Mouse (Mus musculus): ENCODE data around the gene Myo9a. TPM values are rescaled to one million over a fixed set of nuclear protein-coding genes. Genes with fewer than 3 reads are reported as not detected.
"Not testable (repeated sequence)": the region's sequence is repeated elsewhere in the genome, so short reads cannot be mapped to it uniquely, and the experiment has no call there.

Gene Myo9a
- polyA plus RNA-seq, 1 experiment from 2014 or later = 12.3 TPM

DNA sequence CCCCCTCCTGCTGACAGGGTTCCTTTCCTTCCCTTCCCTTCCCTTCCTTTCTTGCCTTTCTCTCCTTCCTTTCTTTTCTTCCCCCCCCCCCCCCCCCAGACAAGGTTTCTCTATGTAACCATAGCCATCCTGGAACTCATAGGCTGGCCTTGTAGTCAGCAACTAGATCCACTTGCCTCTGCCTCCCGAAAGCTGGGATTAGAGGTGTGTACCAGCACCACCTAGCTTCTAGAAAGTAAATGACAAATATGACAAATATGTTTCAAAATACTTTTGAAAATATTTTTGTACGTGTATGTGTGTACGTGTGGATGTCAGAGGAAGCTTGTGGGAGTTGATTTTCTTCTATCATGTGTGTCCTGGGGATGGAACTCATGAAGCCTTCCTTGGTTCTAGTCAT lies 9.8 kb downstream of the Myo9a start:
- H3K27ac ChIP-seq = no peak overlapping the region
- no peaks in the 10 kb centered on the region for H3K27me3 ChIP-seq (ENCODE audit: low read depth, poor library complexity, severe bottlenecking)
- 89% methylated on average over 3 of the region's 3 CpGs for WGBS
- H3K36me3 ChIP-seq = no peaks in the 10 kb centered on the region
- no peaks in the 10 kb centered on the region for H3K4me1 ChIP-seq
- no peak for DNase-seq (ENCODE audit: low spot score)
- no peaks in the 10 kb centered on the region for H3K9me3 ChIP-seq (replicated peaks)
- no peak overlapping the region for H3K4me3 ChIP-seq

DNA sequence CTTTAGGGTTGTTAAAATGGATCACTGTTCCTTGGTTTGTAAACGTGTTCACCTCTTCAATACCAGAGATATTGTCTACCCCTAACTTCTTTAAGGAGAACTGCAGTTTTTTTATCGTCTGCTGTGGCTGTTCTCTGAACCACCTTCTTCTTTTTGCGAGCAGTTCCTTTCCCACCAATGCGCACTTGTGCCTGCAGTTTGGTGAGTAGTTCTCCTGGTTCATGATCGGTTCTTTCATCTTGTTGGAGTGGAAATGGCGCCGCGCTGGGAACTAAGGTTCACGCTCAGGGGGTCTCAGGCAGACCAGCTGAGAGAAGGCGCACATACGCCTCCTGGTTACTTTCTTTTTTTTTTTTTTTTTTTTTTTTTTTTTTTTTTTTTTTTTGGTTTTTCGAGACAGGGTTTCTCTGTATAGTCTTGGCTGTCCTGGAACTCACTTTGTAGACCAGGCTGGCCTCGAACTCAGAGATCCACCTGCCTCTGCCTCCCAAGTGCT lies 16.3 kb downstream of the Myo9a start:
- H3K4me1 ChIP-seq; H3K9me3 ChIP-seq (replicated peaks); H3K27me3 ChIP-seq (ENCODE audit: low read depth, poor library complexity, severe bottlenecking); H3K36me3 ChIP-seq; DNase-seq (ENCODE audit: low spot score); H3K27ac ChIP-seq; H3K4me3 ChIP-seq: not testable (repeated sequence)
- WGBS = 91% methylated on average over 12 of the region's 13 CpGs

DNA sequence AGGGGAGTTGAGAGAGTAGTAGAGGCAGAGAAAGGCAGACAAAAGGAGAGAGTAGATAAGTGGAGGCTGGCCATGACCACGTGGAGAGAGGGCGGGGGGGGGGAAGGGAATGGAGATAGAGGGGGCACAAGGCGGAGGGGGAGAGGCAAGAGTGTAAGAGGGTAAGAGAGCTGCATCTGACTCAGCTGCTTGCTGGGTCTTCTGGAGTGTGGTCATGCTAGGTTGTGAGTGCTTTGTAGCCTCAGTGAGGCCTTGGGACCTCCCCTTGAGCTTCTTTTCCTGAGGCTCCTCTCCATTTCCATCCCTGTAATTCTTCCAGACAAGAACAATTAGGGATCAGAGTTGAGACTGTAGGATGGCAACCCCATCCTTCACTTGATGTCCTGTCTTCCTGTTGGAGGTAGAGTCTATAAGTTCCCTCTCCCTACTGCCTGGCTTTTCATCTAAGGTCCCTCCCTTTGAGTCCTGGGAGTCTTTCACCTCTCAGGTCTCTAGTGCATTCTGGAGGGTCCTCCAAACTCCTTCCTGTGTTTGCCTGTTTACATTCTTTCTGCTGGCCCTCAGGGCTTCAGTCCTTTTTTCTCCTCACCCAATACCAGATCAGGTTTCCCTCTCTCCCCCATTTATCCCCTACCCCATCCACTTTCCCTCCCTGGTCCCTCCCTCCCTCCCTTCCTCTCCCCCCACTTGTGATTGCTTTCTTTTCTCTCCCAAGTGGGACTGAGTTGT lies 55.5 kb downstream of the Myo9a start:
- H3K9me3 ChIP-seq (replicated peaks); H3K4me1 ChIP-seq; DNase-seq (ENCODE audit: low spot score); H3K27me3 ChIP-seq (ENCODE audit: low read depth, poor library complexity, severe bottlenecking); H3K4me3 ChIP-seq; H3K27ac ChIP-seq: not testable (repeated sequence)
- peaks cover 16% of the 10 kb centered on the region for H3K36me3 ChIP-seq
- WGBS = 76% methylated on average over 3 of the region's 3 CpGs

DNA sequence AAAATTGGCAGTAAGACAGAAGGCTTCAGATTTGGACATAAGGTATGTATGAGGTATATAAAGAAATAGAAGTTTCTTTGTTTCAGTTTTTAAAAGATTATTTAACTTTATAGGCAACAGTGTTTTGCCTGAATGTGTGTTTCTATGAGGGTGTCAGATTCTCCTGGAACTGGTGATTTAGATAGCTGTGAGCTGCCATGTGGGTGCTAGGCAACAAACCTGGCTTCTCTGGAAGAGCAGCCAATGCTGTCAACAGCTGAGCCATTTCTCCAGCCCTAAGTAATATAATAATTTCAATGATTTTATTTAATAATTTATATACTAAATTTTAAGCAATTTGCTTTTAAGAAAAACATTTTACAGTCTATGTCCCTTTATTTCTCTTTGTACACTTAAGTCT lies 133.9 kb downstream of the Myo9a start:
- no peak for DNase-seq (ENCODE audit: low spot score)
- Histone ChIP-seq H3K9me3 (replicated peaks) (no peaks in the 10 kb centered on the region), H3K4me1 (no peaks in the 10 kb centered on the region), H3K27ac (no peak overlapping the region), H3K36me3 (peaks cover 6% of the 10 kb centered on the region; the same call in 1 of the 2 replicates), H3K4me3 (no peak overlapping the region), H3K27me3 (ENCODE audit: low read depth, poor library complexity, severe bottlenecking) (no peaks in the 10 kb centered on the region)

DNA sequence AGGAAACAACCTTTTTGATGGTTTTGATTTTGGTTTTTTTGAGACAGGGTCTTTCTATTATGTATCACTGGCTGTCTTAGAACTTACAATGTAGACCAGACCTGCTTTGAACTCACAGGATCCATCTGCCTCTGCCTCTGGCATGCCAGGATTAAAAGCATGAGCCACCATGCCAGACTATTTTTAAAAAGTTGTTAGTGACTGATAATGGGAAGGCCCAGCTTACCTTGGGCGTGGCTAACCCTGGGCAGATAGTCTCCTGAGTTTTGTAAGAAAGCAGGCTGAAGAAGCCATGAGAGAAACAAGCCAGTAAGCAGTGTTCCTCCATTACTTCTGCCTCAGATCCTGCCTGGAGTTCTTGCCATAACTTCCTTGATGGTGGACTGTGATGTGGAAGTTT lies 152.7 kb downstream of the Myo9a start:
- Histone ChIP-seq H3K9me3 (replicated peaks) (no peaks in the 10 kb centered on the region), H3K4me1 (no peaks in the 10 kb centered on the region), H3K27ac (no peak overlapping the region), H3K27me3 (ENCODE audit: low read depth, poor library complexity, severe bottlenecking) (no peaks in the 10 kb centered on the region), H3K4me3 (no peak overlapping the region), H3K36me3 (peaks cover 17% of the 10 kb centered on the region)
- DNase-seq (ENCODE audit: low spot score) = no peak
- WGBS = 91% methylated on average over 1 of the region's 1 CpGs

DNA sequence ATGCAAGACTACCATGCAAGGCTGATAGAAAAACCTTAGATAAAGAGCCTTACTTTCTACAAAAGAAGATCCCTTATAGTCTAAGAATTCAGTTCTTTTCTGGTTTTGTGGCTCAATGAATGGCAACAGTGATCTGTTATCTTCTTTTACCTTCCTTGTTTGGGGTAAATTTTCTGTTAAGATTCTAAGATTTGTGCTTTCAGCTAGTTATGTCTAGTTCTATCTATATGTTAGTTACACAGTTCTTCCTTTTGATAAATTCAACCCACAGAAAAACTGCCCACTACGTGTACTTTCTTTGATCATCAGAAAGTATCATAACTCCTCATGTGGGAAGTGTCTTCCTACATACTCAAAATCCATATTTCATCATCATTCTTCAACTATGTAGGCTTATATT lies 164.1 kb downstream of the Myo9a start:
- WGBS = 100% methylated on average over 1 of the region's 1 CpGs
- no peak overlapping the region for H3K27ac ChIP-seq

DNA sequence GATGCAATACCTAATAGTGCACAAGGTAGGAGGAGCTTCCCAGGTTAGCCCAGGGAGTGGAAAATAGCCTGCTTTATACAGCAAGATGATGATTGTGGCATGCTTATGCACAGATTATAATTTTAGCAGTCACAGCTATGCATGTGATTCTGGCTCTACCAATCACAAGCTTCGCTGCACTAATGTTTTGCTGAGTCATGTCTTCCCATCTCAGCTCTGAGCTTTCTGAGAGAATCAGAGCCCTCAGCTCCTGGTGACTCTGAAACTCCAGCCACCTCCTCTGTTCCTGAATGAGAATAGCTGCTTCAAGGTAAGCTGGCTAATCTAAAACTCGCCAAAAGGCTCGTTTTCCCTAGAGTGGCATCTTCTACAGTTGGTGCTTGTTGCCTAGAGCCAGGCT lies 179.6 kb downstream of the Myo9a start:
- H3K9me3 ChIP-seq (replicated peaks) = no peaks in the 10 kb centered on the region
- no peak overlapping the region for H3K27ac ChIP-seq
- DNase-seq (ENCODE audit: low spot score) = no peak
- H3K36me3 ChIP-seq = peaks cover 10% of the 10 kb centered on the region; the same call in 1 of the 2 replicates
- H3K4me3 ChIP-seq = no peak overlapping the region
- no peaks in the 10 kb centered on the region for H3K4me1 ChIP-seq
- WGBS = 75% methylated on average over 3 of the region's 3 CpGs
- H3K27me3 ChIP-seq (ENCODE audit: low read depth, poor library complexity, severe bottlenecking) = no peaks in the 10 kb centered on the region

More for the DNA sequence above, 164.1 kb downstream of the Myo9a start:
- H3K4me1 ChIP-seq = no peaks in the 10 kb centered on the region
- H3K36me3 ChIP-seq = peaks cover 12% of the 10 kb centered on the region
- H3K27me3 ChIP-seq (ENCODE audit: low read depth, poor library complexity, severe bottlenecking) = no peaks in the 10 kb centered on the region
- H3K9me3 ChIP-seq (replicated peaks) = no peaks in the 10 kb centered on the region
- H3K4me3 ChIP-seq = no peak overlapping the region
- no peak for DNase-seq (ENCODE audit: low spot score)

DNA sequence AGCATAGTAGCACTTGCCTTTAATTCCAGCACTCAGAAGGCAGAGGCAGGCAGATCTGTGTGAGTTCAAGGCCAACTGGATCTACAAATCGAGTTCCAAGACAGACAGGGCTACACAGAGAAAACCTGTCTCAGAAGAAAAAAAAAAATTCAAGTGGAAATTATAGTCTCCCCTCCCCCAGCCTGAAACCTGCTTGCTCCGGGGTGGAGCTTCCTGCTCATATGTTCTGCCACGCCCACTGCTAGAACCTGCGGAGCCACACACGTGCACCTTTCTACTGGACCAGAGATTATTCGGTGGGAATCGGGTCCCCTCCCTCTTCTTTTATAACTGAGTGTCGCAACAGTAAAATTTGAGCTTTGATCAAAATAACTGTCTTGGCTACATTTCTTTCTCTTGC lies 185.2 kb downstream of the Myo9a start:
- not testable (repeated sequence) for H3K27ac ChIP-seq; DNase-seq (ENCODE audit: low spot score); H3K4me3 ChIP-seq; H3K36me3 ChIP-seq; H3K9me3 ChIP-seq (replicated peaks); H3K27me3 ChIP-seq (ENCODE audit: low read depth, poor library complexity, severe bottlenecking)
- 87% methylated on average over 8 of the region's 8 CpGs for WGBS
- peaks cover 22% of the 10 kb centered on the region for H3K4me1 ChIP-seq

DNA sequence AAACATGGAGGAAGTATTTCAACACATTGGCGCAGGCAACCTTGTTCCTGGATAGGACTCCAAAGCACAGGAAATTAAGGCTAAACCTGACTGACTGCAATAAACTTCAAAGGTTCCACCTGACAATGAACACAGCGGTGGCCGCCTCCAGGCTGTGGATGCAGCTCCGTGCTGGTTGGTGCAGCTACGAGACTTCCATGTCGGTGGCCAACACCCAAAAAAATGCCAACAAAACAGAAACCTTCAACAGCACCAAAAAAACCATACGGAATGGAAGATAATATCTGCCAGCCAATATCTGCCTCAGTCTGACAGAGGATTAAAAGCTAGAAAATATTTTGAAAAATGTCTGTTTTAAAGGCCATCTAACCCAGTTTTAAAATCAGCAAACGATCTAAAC lies 187.8 kb downstream of the Myo9a start:
- no peaks in the 10 kb centered on the region for H3K27me3 ChIP-seq (ENCODE audit: low read depth, poor library complexity, severe bottlenecking)
- H3K36me3 ChIP-seq = no peaks in the 10 kb centered on the region
- H3K4me1 ChIP-seq = peaks cover 37% of the 10 kb centered on the region
- H3K27ac ChIP-seq = peak overlapping the region; percentile 76; the same call in 1 of the 2 replicates
- no peak overlapping the region for H3K4me3 ChIP-seq
- peak; percentile 35 for DNase-seq (ENCODE audit: low spot score)
- no peaks in the 10 kb centered on the region for H3K9me3 ChIP-seq (replicated peaks)
- 65% methylated on average over 8 of the region's 8 CpGs for WGBS

DNA sequence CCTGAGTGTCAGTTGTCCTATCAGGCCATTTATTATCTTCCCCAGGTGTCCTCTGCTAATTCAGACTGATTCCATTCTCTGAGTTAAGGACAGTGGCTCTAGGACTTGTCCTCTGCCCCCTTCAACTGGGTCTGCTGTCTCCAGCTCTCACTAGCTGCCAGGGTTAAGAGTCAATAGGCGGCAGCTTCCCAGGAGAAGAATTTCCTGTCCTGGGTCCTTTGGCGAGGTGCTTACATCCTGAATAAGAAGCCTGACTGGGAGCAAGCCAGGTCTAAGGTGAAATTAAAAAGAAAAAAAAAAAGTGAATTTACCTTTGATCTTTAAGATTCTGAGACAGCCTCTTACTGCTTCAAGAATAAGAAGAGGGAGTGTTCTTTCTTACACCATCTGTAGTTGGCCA lies 189.0 kb downstream of the Myo9a start:
- peaks cover 46% of the 10 kb centered on the region for H3K4me1 ChIP-seq
- 54% methylated on average over 2 of the region's 2 CpGs for WGBS
- peak overlapping the region; percentile 76 for H3K27ac ChIP-seq
- DNase-seq (ENCODE audit: low spot score) = peak; percentile 25
- H3K9me3 ChIP-seq (replicated peaks) = no peaks in the 10 kb centered on the region
- H3K36me3 ChIP-seq = no peaks in the 10 kb centered on the region
- no peak overlapping the region for H3K4me3 ChIP-seq
- no peaks in the 10 kb centered on the region for H3K27me3 ChIP-seq (ENCODE audit: low read depth, poor library complexity, severe bottlenecking)

DNA sequence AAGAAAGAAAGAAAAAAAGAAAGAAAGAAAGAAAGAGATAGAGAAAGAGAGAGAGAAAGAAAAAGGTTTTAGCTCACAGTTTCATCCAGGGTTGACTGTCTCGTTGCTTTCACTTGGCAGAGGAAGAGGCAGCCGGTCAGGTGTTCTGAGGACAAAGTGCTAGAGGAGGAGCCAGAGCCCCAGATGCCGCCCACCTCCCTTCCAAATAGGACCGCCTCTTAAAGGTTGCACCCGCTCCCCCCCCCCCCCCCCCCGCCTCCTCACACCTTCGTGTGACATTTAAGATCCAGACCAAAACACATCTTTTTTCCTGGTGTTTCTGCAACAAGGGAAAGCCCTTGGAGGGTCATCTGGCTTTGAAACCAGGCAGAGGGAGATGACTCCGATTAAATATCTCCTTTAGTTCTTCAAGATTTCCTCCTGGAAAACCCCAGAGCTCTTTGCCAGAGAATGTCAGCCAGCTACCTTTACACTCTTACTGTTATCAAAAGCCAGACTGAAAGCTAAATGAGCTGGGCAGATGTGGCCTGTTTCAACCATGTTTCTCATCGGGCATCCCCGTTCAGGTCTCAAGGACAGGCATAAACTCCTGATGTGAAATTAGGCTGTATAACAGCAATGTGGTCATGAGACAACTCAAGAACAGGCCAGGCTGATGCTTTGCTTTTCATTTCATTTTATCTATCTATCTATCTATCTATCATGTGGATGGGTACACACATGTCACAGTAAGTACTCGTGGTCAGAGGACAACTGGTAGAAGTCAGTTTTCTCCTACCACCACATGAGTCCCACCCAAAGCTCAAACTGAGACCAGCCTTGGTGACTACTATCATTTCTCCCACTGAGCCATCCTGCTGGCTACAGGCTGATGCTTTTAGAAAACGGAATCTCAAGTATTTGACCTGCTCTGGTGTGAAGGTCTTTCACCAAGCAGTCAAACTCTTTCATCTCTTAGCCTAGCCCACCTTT lies 190.5 kb downstream of the Myo9a start:
- H3K36me3 ChIP-seq = no peaks in the 10 kb centered on the region
- H3K27me3 ChIP-seq (ENCODE audit: low read depth, poor library complexity, severe bottlenecking) = no peaks in the 10 kb centered on the region
- H3K4me3 ChIP-seq = no peak overlapping the region
- H3K4me1 ChIP-seq = peaks cover 46% of the 10 kb centered on the region
- WGBS = 59% methylated on average over 12 of the region's 12 CpGs
- H3K9me3 ChIP-seq (replicated peaks) = no peaks in the 10 kb centered on the region
- H3K27ac ChIP-seq = peak overlapping the region; percentile 76
- DNase-seq (ENCODE audit: low spot score) = peak; percentile 26

DNA sequence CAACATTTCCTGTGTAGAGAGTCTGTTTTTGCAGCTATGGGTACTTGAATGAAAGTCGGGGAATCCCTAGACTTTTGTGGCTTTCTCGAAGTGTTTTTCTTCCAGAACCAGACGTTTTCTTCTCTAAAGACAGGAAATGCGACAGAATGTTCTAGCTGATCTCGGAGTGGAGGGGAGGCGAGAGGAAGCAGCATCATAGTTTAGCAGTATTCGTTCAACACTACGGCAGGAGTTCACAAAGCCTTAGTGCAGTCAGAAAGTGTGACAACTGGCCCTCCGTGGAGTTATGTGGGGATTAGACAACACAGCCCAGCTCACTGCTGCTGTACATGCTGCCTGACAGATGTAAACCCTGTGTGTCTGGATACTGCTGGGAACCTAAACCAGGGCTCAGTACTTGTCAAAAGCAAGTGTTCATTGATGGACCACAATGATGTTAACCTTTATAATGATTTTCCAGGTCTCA lies 191.2 kb downstream of the Myo9a start:
- Histone ChIP-seq H3K27me3 (ENCODE audit: low read depth, poor library complexity, severe bottlenecking) (no peaks in the 10 kb centered on the region), H3K36me3 (no peaks in the 10 kb centered on the region), H3K4me3 (no peak overlapping the region), H3K9me3 (replicated peaks) (no peaks in the 10 kb centered on the region), H3K27ac (no peak overlapping the region; the same call in 1 of the 2 replicates), H3K4me1 (peaks cover 46% of the 10 kb centered on the region)
- no peak for DNase-seq (ENCODE audit: low spot score)
- WGBS = 67% methylated on average over 9 of the region's 9 CpGs

All from limb, embryonic 10.5 days (tissue).